Mouse (Mus musculus) gastrocnemius, postnatal 36 days (tissue): Measurements from ENCODE around the gene Tnfsf13b. TPM values are rescaled to one million over a fixed set of nuclear protein-coding genes. Genes with fewer than 3 reads are reported as not detected.

Experiments
- DNase-seq, 2 experiments: peaks; one replicate each; pipeline ENCODE4 v3.0.0; 2022
- intact Hi-C: fragments of 180-260 bp; cut with DNase I; formaldehyde crosslinking; loops from one replicate; pipeline ENCODE4 v1.15.1; 2025
- long read RNA-seq, 2 experiments: library from polyadenylated mRNA; stranded (forward); transcript quantifications; one replicate each; pipeline ENCODE4 v2.0.0; 2021
- total RNA-seq, 2 experiments: library from RNA; stranded (reverse); gene quantifications; 2 replicates each; pipeline ENCODE4 v1.2.3; 2021

The Tnfsf13b gene
- 1 to 10 TPM in 1 of 2 experiments, under 1 TPM in 1; 0.56 to 1.2 TPM for total RNA-seq
- long read RNA-seq, experiment 1 = 0 reads
- long read RNA-seq, experiment 2, partial matches to known transcripts = 0 of 1 reads
- long read RNA-seq, experiment 2, other reads (novel, unspliced or antisense) = 1 of 1 reads

DNA sequence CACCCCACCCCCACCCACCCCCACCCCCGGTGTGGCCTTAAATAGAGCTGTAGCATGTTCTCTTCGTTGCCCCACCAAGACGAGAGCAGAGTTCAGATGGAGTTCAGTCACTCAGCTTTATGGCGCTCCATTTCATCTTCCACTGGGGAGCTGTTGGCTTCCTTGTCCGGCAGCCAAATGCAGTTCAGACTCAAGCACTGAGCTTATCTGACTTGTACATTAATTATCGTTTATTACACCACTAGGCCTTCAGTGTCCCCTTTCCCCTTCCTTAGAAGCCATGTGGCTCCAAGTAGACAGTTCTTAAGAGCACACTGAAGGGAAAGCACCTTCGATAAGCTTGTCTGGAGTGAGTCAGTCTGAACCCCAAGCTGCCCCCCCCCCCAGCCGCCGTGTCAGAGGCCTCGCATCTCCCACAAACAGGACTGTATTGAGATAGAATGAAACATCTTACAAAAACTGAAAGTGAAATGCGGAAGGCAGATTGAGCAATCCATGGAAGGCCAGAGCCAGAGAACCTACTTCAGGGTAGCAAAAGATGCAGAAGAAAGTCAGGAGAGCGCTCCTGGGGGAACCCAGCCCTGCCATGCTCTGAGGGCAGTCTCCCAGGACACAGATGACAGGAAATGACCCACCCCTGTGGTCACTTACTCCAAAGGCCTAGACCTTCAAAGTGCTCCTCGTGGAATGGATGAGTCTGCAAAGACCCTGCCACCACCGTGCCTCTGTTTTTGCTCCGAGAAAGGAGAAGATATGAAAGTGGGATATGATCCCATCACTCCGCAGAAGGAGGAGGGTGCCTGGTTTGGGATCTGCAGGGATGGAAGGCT, at the start of gene Tnfsf13b:
Gene Tnfsf13b (plus strand): TSS at position 312 of the 830 bp plus-strand sequence.
- DNase-seq = peak in 1 of 2 experiments; percentile 28
- intact Hi-C loops = no loop called here

DNA sequence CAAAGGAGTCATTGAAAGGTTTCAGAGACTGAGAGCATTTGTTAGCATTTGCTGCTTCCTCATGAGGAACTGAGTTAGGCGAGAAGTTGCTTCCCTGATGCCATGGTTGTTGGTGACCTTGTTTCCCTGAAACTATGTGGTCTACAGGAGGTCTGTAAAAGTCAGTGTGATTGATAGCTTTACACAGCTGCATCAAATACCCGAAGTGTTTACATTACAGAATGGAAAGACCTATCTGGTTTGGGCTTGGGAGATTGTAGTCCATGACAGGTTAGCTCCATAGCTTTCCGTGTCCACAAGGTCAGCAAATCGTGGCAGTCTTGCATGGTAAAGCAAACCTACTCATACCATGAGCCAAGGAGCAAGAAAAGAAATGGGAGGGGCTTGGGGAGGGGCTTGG, 47.9 kb upstream of the Tnfsf13b start:
- intact Hi-C loops = no loop called here

DNA sequence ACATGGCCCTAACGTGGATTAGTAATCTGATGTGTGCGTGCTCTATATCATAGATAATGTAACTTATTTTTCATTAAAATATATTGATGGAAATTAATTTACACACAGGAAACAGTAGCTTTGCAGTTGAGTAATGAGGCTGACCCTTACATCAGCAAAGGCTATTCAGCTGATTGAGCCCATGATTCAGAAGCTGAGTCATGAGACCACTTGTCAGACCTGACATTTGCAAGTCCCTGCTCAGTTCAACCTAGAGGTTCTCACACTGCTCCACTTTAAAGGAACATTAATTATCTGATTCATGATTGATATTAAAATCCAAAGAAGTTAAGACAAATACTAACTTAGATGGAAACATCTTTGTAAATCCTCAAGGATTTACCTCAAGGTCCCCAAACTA, 46.3 kb upstream of the Tnfsf13b start:
- intact Hi-C loops = no loop called here
- no peak for DNase-seq

More for the DNA sequence above, 47.9 kb upstream of the Tnfsf13b start:
- DNase-seq = no peak

DNA sequence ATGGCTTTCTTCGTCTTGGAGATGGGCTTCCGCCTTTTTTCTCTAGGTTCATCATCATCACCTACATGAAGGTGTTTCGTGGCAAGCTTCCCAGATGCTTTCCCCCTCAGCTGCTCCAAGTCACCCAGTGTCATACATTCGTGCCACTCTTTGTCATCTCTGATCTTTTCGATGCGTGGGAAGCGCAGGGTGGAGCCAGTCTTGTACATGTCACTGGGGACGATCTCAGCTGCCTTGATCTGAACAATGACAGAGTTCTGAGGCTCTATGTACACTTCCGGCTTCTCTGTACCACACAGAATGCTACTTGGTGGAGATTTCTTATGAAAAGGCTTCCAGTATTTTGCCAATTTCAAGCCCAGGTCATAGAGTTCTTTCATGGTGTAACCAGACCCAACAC, 34.4 kb upstream of the Tnfsf13b start:
- intact Hi-C loops = no loop called here
- DNase-seq = no peak

DNA sequence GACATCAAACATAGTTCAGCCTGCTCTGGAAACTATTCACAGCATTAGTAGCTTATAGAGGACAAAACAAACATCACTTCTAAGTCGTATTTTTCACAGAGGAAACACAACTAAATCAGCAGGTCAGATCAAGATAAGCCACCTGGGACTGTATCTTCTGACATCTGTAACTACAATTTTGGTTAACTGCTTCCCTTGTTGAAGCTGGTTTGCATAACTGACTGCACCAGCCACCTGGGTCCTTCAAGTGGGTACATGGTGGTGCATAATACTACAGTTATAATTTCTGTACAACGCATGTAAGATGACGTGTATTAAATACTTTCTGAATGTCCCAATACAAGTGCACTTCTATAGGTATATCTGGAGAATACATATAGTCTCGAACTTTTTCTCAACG, 31.0 kb upstream of the Tnfsf13b start:
- intact Hi-C loops = loop anchor here (5.0 kb wide), 1 partner anchor 327 kb away; no protein-coding TSS in a partner anchor
- DNase-seq = no peak

DNA sequence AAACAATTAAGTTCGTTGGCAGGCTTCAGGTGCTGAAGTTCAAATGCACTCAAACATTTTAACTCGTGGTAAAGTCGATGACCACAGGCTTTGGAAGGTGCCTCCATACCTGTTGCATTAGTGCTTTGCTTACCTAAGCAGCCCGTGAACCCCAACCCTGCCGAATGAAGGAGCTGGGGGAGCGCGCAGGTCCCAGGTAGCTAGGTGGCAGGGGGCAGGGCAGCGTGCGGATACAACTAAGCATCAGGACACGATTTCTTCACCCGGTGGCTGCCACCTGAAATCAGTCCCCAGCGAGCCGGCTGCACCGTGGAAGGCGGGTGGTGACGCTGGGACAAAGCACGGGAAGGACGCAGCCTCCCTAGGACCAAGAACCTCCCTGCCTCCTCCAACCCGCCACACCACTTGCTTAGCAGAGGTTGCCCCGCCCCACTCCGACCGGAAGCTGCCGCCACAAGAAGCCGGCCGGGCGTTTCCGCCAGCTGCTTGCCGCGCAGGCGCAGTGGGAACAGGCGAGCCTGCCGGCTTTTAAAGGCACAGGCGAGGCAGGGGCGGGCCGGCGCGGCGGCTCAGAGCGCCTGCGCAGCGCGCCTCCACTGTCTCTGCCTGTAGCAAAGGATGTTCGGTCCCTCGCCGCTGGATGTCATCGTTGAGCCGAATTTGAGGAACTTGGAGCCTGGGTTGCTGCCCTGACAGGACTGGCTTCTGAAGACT, 30.2 kb upstream of the Tnfsf13b start:
- peak; percentile 97 to 99 for DNase-seq
- intact Hi-C loops = loop anchor here (2.0 to 5.0 kb wide), 2 partner anchors 326 to 425 kb away; no protein-coding TSS in a partner anchor

DNA sequence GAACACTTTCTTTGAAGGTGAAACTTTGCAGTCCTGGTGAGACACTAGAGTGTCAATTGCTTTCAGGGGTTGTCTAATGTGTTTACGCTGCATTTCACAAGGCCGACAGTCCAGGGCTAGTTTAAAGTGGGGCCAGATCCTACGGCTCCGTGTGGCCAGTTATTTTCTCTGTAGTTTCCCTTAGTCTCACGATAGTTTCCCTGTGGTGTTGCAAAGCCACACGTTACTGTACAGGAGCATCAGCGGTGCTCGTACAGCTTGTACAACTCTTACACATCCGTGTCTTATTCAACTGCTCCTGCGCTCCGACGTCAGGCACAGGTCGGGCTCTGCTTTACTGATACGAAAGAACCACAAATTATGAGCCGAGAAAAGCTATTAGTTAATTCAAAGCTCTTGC, 29.3 kb upstream of the Tnfsf13b start:
- DNase-seq = peak in 1 of 2 experiments; percentile 17
- intact Hi-C loops = loop anchor here (2.0 to 5.0 kb wide), 2 partner anchors 325 to 424 kb away; no protein-coding TSS in a partner anchor

DNA sequence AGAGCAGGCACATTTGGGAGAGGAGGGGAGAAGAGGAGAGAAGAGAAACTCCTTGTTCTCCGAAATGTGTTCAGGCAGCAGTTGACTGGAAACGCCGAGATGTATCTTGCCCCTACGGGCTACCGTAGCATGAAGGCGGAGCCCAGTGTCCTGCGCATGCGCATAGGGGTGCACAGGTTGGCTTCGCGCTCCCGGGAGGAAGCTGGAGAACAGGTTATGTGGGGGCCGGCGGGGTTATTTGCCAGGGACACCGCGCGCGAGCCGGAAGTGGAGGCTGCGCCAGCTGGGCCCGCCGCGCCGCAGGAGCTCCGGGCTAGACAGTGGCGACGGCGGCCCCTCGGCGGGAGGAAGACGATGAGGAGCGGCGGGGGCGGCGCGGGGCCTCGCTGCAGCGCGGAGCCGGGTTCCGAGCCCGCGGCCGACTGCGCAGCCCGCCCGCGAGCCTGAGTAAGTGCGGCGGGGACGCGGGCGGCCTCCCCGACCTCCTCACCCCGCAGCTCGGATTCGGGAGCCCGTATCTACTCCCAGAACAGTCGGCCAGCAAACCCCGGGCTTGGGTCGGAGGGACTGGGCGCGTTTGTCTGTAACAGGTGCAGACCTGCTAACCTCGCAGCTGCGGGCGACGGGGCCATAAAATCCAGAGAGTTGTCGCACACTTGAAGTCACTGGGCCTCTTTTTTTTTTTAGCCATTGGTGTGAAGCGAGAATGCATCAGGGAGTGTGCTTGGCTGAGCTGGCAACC, 28.5 kb upstream of the Tnfsf13b start, which contains the start of the genes Lig4 and Abhd13:
Gene Lig4 (minus strand): TSS at position 114 of the 742 bp plus-strand sequence.
Gene Abhd13 (plus strand): TSS at position 135 of the 742 bp plus-strand sequence.
- peak; percentile 98 to 99 for DNase-seq
- intact Hi-C loops = loop anchor here (2.0 to 5.0 kb wide), 2 partner anchors 325 to 423 kb away; no protein-coding TSS in a partner anchor

DNA sequence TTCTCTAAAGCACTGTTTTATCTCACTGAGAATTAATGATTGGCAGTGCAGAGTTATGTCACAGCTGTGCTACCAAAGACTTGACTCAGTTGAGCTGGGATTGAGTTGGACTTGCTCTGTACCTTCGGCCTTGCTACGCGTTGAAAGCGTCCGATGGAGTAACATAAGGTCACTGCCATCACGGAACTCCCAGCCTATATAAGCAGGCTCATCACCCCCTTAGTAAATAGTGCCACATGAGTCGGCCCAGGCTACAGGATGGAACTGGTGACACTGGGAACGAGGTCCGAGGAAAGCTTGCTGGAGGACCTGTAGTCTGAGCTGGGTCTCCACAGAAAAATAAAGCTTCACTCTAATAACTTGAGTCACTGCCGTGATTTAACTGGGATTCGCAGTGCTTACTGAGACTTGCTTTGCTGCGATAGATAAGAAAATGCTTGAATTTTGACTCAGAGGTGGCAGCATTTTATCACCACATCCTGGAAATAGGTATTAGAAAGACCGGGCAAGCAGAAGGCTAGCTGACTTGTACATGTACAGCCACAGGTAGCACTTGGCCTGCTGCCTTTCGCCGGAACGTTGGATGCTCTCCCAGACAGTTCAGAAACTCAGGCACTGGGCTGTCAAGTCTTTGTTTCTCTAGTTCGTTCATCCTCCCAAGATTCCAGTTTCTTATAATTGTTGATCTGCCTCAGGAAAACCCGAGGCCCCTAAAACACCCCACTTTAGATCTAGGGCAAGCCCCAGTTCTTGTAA, 27.6 kb upstream of the Tnfsf13b start:
- no peak for DNase-seq
- intact Hi-C loops = loop anchor here (5.0 kb wide), 1 partner anchor 324 kb away; no protein-coding TSS in a partner anchor

DNA sequence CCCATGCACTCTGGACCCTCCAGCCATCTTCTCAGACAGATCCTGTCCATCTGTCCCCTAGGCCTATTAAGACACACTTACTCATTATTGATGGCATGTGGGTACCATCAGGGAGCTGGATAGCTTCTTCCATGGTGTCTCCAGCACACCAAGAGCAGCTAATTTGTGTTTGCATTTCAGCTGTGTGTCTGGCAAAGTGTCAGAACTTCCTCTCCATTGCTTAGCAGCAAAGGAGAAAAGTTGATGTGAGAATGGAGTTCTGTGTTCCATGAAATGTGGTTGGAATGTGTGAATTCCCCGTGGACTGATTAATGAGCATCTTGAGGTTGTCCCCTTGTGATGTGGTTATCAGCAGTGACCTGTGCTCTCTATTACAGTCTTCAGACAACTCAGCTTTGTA, 26.5 kb upstream of the Tnfsf13b start:
- no peak for DNase-seq
- intact Hi-C loops = loop anchor here (5.0 kb wide), 1 partner anchor 323 kb away; no protein-coding TSS in a partner anchor

DNA sequence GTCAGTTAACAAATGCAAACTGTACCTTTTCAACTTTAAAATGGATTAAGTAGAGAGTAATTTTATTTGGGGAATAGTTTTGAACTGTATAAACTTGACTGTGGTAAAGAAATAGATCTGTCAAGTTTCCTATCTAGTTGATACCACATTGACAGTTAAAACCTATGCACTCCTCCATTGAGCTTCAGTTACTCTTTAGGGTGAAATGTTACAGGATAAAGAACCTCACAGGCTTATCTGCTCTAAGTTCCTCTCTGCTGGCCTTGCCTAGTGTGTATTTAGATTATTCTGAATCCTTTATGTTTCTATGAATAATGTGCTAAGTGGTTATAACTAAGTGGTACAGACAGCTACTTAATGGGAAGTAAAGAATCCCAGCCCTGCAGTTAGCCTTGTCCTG, 26.1 kb upstream of the Tnfsf13b start:
- DNase-seq = no peak
- intact Hi-C loops = no loop called here

DNA sequence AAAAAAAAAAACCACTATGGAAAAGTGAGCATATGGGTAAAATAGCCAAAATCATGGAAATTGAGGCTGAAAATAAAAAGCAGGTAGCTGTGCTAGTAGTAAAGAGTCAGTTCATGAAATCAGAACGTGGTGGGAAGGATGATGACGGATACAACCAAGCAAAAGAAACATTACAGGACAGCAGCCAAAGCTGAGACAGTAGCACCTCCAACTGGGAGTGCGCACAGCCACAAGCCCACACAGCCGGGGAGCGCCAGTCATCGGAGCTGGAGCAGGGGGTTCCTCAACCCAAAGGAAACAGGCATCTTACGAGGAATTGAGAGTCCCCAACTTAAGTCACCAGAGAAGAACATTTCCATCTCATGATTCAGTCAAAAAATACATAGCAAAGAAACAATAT, 2.2 kb upstream of the Tnfsf13b start:
- intact Hi-C loops = no loop called here
- no peak for DNase-seq

DNA sequence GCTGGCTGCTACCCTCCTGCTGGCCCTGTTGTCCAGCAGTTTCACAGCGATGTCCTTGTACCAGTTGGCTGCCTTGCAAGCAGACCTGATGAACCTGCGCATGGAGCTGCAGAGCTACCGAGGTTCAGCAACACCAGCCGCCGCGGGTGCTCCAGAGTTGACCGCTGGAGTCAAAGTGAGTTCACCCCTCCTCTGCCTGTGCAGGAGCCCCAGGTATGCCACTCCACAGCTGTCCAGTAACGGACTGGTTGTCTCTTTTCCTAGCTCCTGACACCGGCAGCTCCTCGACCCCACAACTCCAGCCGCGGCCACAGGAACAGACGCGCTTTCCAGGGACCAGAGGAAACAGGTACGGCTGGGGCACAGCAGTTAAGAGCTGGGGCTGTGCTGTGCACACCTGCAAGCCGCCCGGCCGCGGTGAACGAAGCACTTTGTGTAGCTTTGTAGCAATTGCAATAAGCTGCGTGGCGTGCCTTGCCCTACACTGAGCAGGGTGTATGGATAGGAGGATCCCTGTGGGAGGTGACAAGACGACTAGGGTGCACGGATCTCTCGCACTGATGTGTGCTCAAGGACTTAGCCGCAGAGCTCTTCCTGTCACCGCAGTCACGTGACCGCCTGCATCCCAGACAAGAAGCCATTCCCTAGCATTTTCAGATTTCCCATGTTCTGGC, 856 bp downstream of the Tnfsf13b start:
- DNase-seq = no peak

DNA sequence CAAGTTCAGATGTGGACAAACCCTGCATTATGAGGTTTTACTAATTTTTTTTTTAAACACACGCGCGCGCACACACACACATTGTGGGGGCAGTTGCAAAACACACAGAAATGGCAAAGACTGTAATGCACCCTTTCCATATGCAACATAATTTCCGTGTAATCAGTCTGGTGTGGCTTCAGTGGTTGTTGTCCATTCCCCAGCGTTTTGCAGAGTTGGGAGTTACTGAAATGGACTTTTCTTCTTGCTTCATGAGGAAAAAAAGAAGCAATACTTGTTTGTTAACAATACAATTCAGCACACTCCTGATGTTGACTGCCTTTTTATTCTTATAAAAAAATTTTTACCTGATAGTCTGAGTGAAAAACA, 1.4 kb downstream of the Tnfsf13b start:
- intact Hi-C loops = no loop called here
- DNase-seq = no peak

More for the DNA sequence above, 856 bp downstream of the Tnfsf13b start:
- intact Hi-C loops = no loop called here

DNA sequence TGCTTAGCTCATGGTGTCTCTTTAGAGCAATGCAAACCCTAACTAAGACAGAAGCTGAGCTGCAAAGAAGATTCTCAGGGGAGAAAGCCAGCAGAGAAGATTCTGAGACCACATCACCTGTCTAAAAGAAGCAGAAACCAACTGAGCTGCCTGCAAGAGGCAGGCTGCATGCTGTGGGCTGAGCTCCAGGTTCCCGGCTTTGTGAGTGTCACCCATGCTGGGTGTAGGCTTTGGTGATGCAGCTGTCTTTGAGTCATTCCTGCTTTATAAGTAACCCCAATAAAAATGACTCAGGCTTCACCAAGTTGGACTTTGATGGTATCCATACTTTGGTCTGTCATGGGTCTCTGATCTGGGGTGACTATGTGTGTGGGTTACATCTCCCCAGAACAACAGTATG, 10.0 kb downstream of the Tnfsf13b start:
- intact Hi-C loops = no loop called here
- no peak for DNase-seq

DNA sequence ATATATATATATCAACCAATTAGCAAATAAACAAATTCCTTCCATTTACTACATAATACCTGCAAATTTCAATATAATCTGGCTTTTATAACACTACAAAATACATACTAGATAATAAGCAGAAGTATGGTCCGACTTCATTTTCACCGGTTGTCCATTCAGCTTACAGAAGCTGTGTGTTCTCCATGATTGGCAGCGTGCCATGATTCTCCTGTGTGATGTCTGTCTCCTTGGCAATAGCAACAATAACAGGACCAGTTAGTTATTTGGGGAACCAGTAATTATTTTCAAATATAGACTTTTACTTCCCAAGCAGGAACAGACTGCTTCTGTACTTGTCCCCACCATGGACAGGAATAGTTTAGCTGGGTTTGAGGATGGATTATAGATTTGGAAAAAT, 11.0 kb downstream of the Tnfsf13b start:
- intact Hi-C loops = no loop called here
- DNase-seq = no peak

DNA sequence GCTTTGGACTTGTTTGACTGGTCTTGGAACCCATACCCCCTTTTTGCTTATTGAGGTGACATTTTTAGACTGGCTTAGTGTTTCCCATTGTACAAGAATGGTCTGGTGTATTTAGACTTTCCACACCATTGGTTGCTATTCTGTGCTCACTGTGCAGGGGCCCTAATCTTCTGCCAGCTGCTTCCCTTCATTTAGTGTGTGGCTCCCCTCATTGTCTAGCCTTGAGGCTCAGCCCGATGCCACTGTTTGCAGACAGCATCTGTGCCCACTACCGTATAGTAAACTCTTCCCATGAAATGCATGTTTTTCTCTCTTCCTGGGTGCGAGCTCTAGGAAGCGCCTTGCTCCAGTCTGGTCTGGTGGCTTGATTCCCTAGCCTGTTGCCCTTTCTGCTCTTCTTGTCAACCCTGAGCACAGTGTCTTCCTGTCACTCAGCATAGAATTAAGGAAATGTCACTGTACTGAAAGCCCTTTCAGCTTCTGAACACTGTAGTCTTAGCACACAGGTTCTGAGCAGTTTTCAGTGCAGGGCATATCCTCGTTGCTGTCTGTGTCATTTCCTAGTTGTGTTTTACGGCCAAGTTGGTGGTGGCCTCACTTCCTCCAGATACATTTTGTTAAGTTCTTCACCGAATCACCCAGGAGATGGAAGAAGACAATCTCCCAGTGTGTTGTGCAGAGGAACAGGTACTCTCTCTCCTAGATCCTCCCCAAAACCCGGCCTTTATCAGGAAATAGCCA, 24.2 kb downstream of the Tnfsf13b start:
- intact Hi-C loops = no loop called here
- DNase-seq = no peak

DNA sequence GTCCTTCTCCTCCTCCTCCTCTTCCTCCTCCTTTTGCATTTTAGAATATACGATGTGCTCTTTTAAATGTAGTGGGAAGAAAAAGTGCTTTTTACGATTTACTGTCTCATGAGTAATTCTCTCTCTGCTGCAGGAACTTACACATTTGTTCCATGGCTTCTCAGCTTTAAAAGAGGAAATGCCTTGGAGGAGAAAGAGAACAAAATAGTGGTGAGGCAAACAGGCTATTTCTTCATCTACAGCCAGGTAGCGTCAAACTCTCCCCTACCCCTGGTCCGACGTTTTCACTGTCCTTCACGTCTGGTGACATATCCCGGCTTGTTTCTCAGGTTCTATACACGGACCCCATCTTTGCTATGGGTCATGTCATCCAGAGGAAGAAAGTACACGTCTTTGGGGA, 24.9 kb downstream of the Tnfsf13b start:
- DNase-seq = no peak
- intact Hi-C loops = no loop called here
